Mouse (Mus musculus) NIH3T3 (cell line): ENCODE results near the gene Asic2.

ENCODE experiments used
- DNase-seq: peaks from one replicate; pipeline ENCODE4 v3.0.0-alpha.2; 2012; ENCODE audit warnings: low read depth

The Asic2 gene

DNA sequence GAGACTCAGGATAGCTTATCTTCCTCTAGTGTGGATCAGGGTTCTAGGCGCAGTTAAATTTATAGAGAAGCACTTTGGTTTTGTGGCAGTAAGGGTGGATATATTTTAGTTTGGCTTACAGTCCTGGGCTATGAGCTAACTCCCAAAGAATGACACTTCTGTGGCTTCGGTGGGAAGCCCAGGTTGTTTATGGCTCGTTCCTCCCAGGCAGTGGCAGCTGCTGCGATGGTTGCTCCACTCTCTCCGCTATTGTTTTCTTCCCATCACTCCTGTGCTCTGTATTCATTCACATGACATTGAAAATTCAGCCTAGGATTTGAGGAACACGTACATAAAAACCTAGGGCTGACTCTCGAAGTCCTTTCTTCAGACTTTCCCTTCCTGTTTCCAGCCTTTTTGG is 1065.6 kb downstream of the Asic2 start:
- no peak for DNase-seq

GRCm38 (mm10) chr11:80900555-80900954 is 1067.7 kb downstream of the Asic2 start:
- DNase-seq = no peak

- DNase-seq = no peak
Measured at GRCm38 (mm10) chr11:80895853-80896252, 1072.4 kb downstream of the Asic2 start.

GRCm38 (mm10) chr11:80889336-80890063 is 1078.8 kb downstream of the Asic2 start:
- DNase-seq = no peak

- DNase-seq = no peak
Measured at GRCm38 (mm10) chr11:80887021-80887420, 1081.2 kb downstream of the Asic2 start.

DNA sequence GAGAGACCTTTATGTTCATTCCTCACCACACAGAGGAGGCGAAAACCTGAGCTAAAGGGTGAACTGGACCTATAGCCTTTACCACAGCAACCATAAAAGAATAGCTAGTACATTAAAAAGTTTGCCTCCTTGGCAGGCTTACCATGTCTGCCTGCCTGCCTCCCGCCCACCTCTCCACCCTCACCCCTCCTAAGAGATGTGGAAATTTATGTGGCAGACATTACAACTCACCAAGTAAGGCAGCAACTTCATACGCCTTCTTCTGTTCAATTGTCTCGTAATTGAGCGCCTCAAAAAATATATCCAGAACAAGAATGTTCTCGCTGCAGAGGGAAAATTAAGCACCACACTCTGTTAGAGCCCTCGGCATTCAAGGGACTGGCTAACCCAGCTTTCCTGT is 1081.9 kb downstream of the Asic2 start:
- no peak for DNase-seq

GRCm38 (mm10) chr11:80884521-80885231 is 1083.6 kb downstream of the Asic2 start:
- no peak for DNase-seq

GRCm38 (mm10) chr11:80882229-80882810 is 1085.9 kb downstream of the Asic2 start:
- DNase-seq = peak; percentile 32

GRCm38 (mm10) chr11:80878026-80878425 is 1090.2 kb downstream of the Asic2 start:
- DNase-seq = peak; percentile 79

- peak; percentile 95 for DNase-seq
Measured at GRCm38 (mm10) chr11:80877131-80877651, 1091.1 kb downstream of the Asic2 start.

DNA sequence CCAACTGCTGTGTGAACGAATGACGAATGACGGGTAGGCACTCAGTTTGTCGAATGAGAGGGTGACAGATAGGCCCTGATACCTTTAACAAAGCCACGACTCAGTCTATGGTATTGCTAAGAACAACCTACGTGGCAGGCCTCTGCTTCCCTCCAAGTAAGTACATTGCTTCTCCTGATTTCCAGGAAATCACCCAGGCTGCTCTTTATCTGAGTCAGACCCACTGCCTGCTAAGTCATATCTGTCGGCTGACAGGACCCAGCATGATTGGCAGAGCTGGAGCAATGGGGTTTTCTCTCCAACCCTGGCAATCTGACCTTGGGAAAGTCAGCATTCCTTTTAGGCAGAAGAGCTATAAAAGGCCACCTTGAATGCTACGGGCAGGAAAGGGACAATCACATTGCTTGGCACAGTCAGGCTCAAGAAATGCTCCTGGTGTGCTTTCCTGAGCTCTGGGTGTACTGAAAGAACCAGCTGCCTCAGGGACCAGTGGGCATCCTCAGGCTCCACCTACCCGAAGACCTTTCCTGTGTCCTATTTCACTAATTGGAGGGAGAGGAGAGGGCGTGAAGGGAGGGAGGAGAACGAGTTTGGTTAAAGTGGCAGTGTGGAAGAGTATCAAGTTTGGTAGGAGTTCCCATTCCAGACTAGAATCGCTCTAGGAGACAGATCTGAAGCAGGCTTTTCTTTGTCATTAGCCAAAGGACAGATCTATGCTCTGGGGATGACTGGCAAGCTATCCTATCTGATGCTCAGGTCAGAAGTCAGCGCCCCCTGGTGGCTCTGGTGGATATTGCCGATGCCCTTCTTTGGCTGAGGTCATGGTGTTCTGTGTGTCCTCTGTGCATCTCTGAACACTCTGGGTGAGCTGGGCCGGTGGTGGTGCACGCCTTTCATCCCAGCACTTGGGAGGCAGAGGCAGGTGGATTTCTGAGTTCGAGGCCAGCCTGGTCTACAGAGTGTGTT is 1095.5 kb downstream of the Asic2 start:
- DNase-seq = peak; percentile 70

DNA sequence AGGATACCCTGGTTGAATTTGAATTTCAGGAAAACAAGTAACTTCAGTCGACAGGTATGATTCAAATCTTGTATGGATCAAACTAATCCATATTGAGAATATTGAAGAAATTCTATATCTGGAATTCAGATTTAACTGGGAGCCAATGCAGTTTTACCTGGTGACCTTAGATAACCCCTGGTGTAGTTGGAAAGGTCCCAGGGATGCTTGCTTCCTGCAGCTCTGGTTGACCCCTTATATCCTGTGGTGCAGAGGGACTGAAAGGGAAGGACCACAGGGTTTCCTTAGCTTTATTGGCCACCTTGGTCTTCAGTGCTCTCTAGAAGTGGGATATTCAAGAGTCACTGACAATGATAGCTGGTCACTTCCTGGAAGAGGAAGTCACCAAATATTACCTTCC is 1100.2 kb downstream of the Asic2 start:
- no peak for DNase-seq

GRCm38 (mm10) chr11:80862941-80863340 is 1105.3 kb downstream of the Asic2 start:
- DNase-seq = no peak

GRCm38 (mm10) chr11:80858065-80858464 is 1110.2 kb downstream of the Asic2 start, which contains the start of gene Spaca3:
TSS of gene Spaca3 (plus strand) at chr11:80858365.
- DNase-seq = no peak

- DNase-seq = no peak
Measured at GRCm38 (mm10) chr11:80856827-80857226, 1111.4 kb downstream of the Asic2 start.

GRCm38 (mm10) chr11:80854908-80855307 is 1113.3 kb downstream of the Asic2 start:
- no peak for DNase-seq

- DNase-seq = no peak
Measured at GRCm38 (mm10) chr11:80854430-80854829, 1113.8 kb downstream of the Asic2 start.

GRCm38 (mm10) chr11:80853014-80853413 is 1115.2 kb downstream of the Asic2 start:
- DNase-seq = peak; percentile 76

- peak; percentile 59 for DNase-seq
Measured at GRCm38 (mm10) chr11:80851859-80852258, 1116.4 kb downstream of the Asic2 start.

DNA sequence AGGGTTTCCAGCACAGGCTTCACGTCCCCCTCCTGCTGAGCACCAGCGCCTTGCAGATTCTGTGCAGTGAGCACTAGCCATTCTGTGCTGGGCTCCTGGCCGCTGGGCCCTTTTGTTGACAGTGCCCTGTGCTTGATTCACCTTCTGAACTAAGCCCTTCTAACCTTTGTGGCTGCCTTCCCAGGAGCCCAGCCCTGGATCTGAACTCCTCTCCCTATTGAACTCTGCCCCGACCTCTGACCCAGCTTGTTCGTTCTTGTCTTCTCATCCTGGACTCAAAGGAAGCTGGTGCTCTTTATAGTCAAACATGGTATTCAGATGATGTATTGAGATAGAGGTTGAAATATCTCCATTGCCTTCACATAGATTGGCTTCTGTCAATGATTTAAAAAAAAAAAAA is 1120.1 kb downstream of the Asic2 start:
- no peak for DNase-seq

DNA sequence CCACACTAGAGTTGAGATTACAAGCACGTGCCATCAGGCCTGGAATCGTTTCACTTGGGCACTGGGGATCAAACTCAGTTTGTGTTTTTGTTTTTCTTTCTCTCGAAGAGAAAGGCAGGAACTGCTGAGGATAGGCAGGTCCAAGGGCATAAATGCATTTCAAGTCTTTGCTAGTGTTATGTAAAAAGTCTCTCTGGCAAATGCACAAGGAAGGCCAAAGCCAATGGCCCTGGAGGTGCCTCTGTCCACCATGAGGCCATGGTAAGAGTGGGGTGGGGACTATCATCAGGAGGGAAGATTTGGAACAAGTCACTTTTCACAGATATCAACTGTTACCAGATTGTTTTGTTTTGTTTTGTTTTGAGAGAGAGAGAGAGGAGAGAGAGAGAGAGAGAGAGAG is 1122.1 kb downstream of the Asic2 start:
- no peak for DNase-seq

- no peak for DNase-seq
Measured at GRCm38 (mm10) chr11:80845486-80845885, 1122.8 kb downstream of the Asic2 start.
